Mouse (Mus musculus) cerebral cortex, adult 2 months (tissue): ENCODE data around the gene Psmb11.

Source experiments
- WGBS: fragments of 180-500 bp; shearing (Covaris S2); methylation state at CpG from one replicate; pipeline ENCODE4 v1.1.7; 2018; 5-methylcytosine and 5-hydroxymethylcytosine counted together

The Psmb11 gene

DNA sequence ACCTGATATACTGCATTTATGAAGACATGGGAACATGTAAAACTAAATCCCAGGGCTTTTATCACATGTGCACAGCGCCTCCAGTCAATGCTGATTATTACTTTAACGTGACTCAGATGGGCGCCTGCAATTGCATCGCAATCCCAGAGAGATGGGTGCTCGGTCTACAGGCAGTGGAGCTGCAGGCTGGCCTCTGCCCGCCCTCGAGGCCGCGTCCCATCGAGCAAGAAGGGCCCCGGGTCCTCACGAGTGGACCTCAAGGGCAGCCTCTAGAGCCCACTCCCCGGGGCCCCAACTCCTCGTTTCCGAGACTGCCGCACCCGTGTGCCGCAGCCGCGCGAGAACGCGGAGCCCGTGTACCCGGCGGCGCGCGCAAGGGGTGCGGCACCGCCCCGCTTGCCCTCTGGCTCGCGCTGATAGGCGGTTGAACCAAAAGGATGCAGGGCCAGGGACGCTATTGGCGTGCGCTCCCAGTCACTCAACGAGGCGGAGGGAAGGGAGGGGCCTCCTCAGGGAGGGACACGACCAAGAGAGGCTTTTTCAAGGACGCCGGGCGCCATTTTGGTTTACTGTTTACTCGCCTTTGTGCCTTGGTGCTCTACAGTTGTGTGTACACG lies 18.1 kb upstream of the Psmb11 start:
- under 1% methylated on average over 46 of the region's 46 CpGs for WGBS

DNA sequence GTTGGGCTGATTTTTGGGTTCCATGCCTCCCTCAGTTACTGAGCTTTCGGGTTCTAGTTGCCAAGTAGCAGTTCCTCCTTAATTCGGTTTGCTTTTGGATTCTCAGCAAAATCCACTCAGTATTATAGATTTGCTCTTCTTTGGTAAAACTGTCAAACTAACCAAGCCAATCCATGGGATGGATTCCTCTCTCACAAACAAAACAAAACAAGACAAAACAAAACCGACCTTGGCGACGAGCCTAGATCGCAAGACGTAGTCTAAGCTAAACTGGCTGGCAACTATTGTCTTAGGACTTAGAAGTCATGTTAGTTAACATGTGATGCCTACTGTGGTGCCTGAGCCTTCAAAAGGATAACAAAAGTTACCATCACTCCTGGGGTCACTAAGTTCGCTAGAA lies 17.5 kb upstream of the Psmb11 start:
- 70% methylated on average over 8 of the region's 8 CpGs for WGBS

DNA sequence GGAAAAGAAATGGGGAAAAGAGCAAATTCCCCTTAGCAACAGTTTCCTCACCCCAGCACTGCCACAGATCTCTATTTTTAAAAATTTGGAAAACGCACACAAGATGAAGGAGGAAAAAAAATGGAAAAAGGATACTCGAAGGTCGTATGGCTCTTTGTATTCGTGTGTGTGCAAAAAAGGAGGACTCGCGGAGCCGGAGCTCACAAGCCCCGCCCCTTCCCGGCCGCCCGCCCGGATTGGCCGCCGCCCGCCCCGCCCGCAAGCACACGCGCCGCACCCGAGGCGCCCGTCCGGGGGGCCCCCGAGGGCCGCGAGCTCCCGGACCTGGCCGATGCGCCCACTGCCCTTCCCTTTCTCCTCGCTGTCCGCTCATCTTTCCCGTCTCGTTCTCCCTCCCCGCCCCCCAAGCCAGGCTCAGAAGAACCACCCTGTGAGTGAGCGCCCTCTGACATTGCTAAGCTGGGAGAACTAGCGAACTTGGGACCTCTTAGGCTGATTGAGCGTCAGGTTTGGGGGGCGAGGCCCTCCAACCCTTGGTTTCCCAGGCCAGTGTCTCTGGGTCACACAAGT lies 15.4 kb upstream of the Psmb11 start, which contains the start of gene 4931414P19Rik:
4931414P19Rik (minus strand) TSS at position 242 of the 570 bp plus-strand sequence.
- under 1% methylated on average over 38 of the region's 39 CpGs for whole genome bisulfite sequencing

DNA sequence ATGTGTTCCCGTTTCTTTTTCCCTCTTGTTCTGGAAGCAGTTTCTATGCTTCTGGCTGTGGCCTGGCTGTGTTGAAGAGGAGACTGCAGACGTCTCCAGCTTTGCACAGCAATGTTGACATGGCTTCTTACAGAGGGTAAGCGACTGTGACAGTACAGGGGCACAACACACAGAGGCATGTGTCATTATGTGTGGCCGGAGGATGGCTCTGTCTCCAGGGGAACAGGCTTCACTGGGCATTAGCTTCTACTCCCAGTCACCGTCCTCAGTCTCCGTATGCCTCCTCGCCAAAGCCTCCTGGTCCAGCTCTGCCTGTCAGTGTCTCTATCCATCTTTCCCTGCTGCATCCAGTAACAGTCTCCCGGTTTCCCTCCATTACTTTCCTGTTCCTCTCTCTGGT lies 14.0 kb upstream of the Psmb11 start:
- WGBS: 46% methylated on average over 8 of the region's 8 CpGs

DNA sequence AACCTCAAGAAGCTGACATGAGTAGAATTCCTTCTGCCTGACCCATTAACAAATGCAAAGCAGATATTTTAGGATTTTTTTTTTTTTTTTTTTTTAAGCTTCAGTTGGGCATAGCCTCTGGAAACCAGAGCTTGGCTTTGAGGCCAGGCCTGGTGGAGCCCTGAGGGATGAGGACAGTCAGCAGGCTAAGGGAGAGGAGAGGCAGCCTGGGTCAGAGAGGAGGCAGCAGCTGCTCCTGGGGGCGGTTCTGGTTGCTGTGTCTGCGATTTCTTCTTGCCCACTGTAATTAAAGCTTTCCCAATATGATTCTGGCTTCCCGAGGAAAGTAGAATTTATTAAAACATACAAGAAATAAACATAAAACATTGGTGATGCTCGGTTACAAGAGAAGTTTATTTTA lies 12.0 kb upstream of the Psmb11 start:
- WGBS: 40% methylated on average over 4 of the region's 4 CpGs

DNA sequence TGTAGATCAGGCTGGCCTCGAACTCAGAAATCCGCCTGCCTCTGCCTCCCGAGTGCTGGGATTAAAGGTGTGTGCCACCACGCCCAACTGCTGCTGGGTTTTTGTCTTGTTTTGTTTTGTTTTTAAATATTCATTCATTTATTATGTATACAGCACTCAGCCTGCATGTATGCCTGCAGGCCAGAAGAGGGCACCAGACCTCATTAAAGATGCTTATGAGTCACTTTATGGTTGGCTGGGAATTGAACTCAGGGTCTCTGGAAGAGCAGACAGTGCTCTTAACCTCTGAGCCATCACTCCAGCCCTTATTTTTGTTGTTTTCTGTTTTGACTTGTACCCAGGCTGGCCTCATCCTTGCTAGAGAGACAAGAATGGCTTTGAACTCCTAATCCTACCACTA lies 11.3 kb upstream of the Psmb11 start:
- 81% methylated on average over 4 of the region's 4 CpGs for WGBS

DNA sequence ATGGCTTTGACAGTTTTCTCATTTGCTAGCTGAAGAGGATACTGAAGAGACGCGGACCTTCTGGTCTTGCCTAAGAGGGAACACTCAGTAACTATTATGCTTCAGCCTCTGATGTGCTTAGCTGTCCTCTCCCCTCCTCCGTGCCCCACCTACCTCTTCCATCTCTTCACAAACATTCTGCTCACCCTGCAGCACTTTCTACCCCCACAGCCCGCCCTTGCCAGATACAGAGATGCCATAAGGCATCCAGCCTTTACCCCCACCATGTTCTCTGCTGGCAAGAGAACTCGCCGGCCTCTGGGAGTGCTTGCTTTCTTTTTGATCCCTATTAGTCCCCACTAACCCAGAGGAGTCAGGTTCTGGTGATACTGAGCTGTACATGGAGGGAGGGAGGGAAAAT lies 10.6 kb upstream of the Psmb11 start:
- WGBS: 51% methylated on average over 6 of the region's 6 CpGs

DNA sequence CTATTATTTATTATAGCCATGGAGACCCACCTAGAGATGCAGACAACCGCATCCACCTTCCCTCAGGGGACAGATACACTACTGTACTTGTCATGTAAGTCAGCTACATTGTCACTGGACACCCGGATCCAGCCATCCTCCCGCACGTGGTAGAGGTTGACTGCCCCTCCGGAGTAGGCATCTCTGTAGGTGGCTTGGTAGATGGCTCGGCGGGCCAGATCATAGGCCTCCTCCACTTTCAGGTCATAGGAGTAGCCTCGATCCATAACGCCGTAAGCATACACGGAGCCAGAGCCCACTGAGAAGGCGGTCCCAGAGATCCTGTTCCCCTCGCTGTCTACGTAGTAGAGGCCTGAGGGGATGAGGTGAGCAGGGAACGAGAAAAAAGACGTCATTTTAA lies 7.1 kb upstream of the Psmb11 start:
- 88% methylated on average over 16 of the region's 16 CpGs for WGBS

DNA sequence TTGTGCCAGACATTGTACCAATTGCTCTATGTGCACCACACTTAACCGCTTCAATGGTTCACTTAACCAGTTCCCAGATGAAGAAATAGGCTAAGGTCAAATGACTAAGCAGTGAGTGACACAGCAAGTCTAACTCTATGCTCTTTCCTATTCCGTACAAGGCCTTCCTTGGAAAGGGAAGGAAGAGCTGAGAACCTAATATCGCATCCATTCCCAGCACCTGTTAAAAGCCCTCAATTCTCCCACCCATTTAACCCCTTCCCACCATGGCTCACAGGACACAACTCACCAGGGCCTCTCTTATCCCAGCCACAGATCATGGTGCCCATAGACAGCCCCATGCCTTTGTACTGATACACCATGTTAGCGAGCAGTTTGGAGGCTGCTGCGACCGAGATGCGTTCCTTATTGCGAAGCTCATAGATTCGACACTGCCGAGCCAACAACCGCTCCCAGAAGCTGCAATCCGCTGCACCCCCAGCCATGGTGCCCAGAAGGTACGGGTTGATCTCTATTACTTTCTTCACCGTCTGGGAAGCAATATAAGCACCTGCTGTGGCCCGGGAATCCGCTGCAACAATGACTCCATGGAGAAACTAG lies 4.9 kb upstream of the Psmb11 start:
- 94% methylated on average over 16 of the region's 16 CpGs for WGBS

DNA sequence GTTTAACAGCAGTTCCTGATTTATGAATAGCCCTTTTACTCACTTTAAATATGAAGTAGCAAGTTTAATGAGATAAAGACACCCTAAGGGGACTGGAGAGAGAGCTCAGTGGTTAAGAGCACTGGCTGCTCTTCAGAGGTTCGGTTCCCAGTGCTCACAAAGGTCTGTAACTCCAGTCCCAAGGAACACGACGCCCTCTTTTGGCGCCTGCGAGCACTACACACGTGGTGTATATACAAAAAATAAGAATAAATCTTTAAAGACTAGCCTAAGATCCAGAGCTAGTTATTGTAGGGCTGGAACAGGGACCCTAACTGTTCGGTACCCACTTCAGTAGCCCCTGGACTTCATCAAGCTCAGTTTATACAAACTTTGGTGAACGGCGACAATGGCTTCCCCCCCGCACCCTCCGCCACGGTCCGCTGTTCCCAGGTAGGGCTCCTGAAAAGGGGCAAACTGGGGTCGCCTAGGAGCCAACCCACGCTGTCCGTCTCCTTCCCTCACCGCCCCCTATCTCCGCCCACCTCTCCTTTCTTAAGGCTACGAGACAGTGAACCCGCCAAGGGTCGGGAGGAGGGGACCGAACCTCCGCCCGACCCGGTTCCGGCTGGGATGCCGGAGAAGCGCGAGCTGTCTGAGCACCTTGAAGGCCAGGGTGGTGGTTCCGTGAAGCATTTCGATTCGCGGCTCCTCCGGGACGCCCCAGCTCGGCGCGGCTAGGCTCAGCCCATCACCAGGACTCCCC lies 3.9 kb upstream of the Psmb11 start:
- WGBS: 2% methylated on average over 38 of the region's 38 CpGs

DNA sequence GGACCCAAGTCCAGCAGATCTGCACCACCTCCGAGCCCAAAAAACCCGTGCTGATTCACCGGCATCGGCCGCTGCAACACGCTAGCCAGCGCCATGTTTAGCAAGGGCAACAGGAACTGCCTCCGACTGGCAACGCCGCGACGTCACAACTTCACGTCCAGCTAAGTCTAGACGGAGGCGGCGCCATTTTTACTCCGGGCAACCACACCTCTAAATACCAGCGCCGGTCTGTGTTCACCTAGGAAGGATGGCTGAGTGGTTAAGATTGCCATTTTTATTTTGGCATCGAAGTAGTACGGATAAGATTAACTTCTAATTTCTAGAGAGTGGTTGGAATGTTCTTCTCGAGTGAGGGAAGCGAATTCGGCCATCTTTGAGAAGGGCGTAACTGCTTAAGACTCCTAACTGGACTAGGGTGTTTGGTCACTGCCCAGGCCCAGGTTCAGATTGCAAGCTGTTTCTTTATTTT lies 3.3 kb upstream of the Psmb11 start, which contains the start of gene Psmb5:
Psmb5 (minus strand) TSS at position 126 of the 469 bp plus-strand sequence.
- under 1% methylated on average over 25 of the region's 25 CpGs for WGBS

DNA sequence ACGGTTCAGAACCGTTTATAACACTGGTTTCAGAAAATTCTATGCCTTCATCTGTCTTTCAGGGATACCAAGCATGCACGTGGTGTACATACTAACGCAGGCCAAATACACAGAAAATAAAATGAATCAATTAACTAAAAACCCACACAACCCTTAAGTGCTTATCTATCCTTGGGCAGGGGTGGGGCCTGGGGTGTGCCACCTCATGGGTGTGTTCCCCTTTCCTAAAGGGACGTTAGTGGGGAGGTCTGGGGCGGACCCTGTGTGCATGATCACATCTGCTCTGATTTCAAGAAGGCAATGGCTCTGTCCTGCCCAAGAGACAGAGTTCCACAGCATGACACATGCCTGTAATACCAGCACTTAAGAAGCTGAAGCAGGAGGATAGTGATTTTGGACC lies 2.1 kb downstream of the Psmb11 start:
- WGBS: 88% methylated on average over 6 of the region's 6 CpGs

DNA sequence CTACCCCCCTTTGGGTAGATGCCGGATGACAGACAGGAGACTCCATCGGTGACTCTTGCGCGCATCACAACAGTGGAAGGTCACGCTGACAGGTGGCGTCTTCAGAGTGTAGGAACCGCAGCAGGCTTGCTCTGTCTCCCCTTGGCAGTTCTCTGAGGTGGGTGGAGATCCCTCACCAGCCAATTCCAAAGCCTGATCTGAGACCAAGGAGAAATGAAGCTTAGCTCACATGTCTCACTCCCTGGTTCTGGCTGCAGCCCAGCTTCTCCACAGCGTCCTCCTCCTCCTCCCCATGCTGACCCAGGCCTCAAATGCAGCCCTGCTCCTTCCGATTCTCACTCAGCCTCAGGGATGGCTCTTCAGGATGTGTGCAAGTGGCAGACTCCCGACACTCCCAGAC lies 3.7 kb downstream of the Psmb11 start:
- WGBS: 61% methylated on average over 10 of the region's 10 CpGs

DNA sequence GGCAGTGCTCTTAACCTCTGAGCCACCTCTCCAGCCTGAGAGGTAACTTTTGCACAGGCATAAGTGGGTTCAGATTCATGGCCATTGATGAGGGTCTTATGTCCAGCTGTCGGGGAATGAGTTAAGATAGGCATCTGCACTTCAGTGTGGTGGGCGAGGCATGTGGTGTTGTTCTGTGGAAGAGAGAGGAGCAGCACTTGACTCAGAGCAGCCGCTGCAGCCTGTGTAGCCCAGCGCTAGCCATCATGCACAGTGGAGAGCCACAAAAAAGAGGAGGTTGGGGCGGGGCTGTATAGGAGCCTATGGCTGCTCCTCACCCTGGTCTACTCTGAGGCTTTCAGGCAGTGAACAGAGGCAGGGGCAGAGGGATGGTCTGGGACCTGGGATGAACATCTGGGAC lies 6.9 kb downstream of the Psmb11 start:
- 87% methylated on average over 5 of the region's 5 CpGs for WGBS

DNA sequence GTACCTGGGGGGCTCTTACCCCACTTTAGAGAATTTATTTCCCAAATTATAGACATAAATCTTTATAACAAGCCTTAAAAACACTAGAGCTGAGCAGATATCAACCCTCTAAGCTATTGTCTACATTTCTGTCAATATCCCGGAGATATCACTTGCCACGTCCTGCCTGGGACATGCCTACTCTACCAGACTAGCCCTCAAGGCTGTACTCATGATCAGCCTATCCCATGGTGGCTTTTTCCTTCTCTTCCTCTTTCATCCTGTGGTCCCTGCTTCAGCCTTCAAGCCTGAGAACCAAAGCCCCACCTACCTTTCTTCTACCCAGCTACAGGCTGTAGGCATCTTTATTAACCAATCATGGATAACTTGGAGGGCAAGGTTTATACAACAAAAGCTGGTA lies 8.6 kb downstream of the Psmb11 start:
- WGBS: 93% methylated on average over 2 of the region's 2 CpGs

DNA sequence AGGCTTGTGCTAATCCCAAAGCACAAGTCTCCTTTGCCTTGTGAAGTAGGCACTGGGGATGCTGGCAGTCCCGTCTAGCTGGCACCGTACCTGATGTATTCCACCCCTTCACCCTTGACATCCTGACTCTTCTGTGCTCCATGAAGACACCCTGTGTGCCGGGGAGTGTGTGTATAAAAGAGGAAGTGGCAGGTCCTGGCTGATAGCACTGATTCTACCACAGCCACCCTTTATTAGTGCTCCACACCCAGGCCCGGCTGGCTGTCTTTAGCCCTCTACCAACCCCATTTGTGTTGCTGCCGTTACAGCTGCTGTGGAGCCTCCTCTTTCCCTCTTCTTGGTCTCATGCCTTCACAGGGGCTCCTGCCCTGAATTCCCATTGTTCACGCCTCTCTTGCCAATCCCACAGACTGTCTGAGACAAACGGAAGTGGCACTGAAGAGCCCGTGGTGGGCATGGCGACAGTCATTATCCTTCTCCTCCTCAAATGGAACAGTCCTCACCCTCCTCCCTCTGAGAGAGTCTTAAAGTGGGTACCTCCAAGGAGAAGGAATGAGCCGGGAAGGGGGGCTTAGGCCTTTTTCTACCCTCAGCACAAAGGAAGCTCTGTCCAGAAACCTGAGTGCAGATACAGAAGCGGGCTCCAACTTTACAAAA lies 9.5 kb downstream of the Psmb11 start:
- 66% methylated on average over 11 of the region's 11 CpGs for WGBS

DNA sequence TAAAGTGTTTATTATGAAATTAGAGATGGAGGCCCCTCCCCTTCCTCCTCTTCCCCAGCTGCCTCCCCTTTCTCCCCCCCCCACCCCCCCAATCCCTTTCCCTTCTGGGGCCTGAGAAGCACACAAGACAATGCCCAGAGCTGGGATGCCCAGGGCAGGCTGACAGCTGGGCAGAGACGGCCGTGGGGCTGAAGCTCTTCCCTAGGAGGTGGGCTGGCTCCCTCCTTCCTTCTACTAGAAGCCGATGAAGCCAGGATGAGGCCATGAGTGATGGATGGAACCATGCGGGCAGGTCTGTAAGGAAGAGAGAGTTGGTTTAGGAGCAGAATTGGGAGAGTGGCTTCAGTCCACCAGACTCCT lies 10.0 kb downstream of the Psmb11 start:
- WGBS: 89% methylated on average over 4 of the region's 4 CpGs

DNA sequence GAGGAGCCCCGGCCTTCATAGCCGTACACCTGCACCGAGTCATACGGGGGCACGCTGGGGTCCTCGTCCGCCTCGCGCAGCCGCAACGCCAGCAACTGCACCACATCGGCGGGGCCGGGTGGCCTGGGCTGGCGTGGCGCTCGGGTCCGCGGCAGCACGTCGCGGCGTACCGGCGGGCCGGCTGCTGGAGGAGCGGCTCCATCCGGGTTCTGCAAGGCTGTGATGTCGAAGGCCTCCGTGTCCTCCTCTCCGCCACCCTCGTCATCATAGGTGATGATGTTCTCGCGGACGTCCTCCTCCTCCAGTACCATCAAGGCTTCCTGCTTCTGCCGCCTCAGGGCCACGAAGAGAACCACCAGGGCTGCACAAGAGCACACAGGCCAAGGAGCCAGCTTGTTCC lies 11.0 kb downstream of the Psmb11 start:
- 95% methylated on average over 37 of the region's 37 CpGs for WGBS

DNA sequence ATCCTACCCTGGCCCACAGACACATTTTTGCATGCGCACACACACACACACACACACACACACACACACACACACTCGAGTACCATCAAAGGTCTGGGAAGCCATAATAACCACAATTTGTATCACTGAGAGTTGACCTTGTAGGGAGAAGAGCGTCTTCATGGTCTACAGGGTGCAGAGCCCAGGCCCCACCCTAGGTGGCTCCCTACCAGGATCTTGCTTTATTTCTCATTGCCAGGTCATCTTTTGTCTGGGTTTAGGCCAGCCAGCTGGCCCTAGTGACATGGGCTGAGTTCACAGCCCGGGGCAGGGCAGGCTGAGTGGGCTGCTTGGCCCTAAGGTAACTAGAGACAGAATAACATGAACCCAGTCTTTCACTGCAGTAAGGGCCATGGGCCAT lies 12.9 kb downstream of the Psmb11 start:
- 79% methylated on average over 4 of the region's 4 CpGs for WGBS

DNA sequence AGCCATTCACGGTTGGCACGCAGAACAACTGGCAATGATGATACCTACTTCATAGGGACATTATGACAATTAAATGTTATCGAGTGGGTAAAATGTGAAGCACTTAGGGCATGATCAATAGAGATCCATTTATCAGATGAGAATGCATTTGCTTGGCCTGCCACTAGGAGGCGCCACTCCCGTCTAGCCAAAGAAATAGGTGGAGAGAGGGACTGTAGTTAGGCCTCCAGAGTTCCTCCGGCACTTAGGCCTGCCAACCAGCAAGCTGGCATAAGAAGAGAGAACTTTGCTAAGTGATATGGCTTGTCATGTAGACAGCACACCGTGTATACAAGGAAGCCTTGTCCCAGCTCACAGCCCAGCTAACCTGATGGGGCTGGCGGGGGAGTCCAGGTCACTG lies 15.7 kb downstream of the Psmb11 start:
- WGBS: 51% methylated on average over 8 of the region's 8 CpGs

DNA sequence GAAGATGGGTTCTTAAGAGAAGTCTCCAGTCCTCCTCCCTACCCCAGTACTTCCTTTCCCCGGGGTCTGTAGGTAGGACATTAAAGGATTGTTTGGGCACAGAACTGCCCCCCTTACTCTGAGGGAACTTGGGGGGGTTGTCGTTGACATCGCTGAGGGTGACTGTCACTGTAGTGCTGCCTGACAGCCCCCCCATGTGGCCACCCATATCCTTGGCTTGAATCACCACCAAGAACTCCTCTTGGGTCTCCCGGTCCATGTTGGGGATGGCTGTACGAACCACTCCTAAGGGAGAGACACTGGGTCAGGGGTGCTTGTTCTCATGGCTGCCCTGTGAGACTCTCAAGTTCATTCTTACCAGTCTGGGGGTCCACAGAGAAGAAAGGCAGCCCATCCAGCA lies 17.0 kb downstream of the Psmb11 start:
- WGBS: 37% methylated on average over 5 of the region's 5 CpGs

DNA sequence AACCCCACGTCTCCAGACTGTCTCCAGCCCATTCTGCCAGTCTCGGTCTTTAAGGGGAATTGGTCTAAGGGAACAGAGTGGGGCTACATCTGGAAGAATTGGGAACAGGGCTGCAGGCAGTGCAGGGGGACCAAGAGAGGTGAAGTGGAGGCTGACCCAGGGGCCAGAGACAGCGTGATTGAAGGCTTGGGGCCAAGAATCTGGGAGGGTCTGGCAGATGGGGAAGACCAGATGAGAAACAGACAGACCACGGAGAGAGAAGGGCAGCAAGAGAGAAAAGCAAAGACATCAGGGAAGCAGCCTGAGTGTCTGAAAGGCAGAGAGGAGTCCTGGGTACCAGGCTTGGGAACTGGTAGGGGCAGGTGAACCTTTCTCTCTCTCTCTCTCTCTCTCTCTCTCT lies 18.9 kb downstream of the Psmb11 start:
- WGBS: 55% methylated on average over 4 of the region's 4 CpGs
